Mouse (Mus musculus) left cerebral cortex, postnatal 14 days (tissue): Measurements from ENCODE around the gene 1700012A03Rik. TPM values are rescaled to one million over a fixed set of nuclear protein-coding genes. Genes with fewer than 3 reads are reported as not detected.

Source experiments
- DNase-seq, 2 experiments: peaks; one replicate each; pipeline ENCODE4 v3.0.0; 2021 to 2022; ENCODE audit warnings: low spot score in 2 of 2, mixed read lengths in 1 of 2
- intact Hi-C: fragments of 180-260 bp; cut with DNase I; formaldehyde crosslinking; loops from one replicate; pipeline ENCODE4 v1.15.1; 2025
- total RNA-seq, 2 experiments: library from RNA; stranded (reverse); gene quantifications; 2 replicates each; pipeline ENCODE4 v1.2.3; 2021

1700012A03Rik gene
- total RNA-seq, 2 experiments from 2014 or later, result not detected

- DNase-seq, result no peak
- intact Hi-C loops, result no loop called here
Observed at GRCm38 (mm10) chr6:32065789-32066510, 15.9 kb downstream of the 1700012A03Rik start.

- intact Hi-C loops, result no loop called here
- no peak for DNase-seq
Observed at GRCm38 (mm10) chr6:32072161-32072560, 22.1 kb downstream of the 1700012A03Rik start.

- intact Hi-C loops, result no loop called here
- DNase-seq, result no peak
Observed at GRCm38 (mm10) chr6:32093312-32093711, 43.3 kb downstream of the 1700012A03Rik start.

- DNase-seq, result no peak
- intact Hi-C loops, result no loop called here
Observed at GRCm38 (mm10) chr6:32105547-32106275, 55.7 kb downstream of the 1700012A03Rik start.
